Mouse (Mus musculus) right cerebral cortex, adult 18-20 months (tissue): ENCODE measurements around the gene Lat2.

Experiments
- DNase-seq: peaks from one replicate; pipeline ENCODE4 v3.0.0; 2022; ENCODE audit warnings: mixed read lengths

The Lat2 gene

GRCm38 (mm10) chr5:134611810-134612521 lies 2.9 kb downstream of the Lat2 start:
- DNase-seq: no peak

- DNase-seq: no peak
Measured at GRCm38 (mm10) chr5:134609916-134610643, 4.7 kb downstream of the Lat2 start.

- DNase-seq: no peak
Measured at GRCm38 (mm10) chr5:134607121-134607520, 7.7 kb downstream of the Lat2 start.

GRCm38 (mm10) chr5:134606314-134606713 lies 8.5 kb downstream of the Lat2 start:
- no peak for DNase-seq

GRCm38 (mm10) chr5:134604376-134604775 lies 10.4 kb downstream of the Lat2 start:
- no peak for DNase-seq

- DNase-seq: no peak
Measured at GRCm38 (mm10) chr5:134597711-134598110, 17.1 kb downstream of the Lat2 start.

GRCm38 (mm10) chr5:134593093-134593492 lies 21.7 kb downstream of the Lat2 start:
- no peak for DNase-seq

GRCm38 (mm10) chr5:134592026-134592581 lies 22.7 kb downstream of the Lat2 start:
- no peak for DNase-seq

- no peak for DNase-seq
Measured at GRCm38 (mm10) chr5:134589900-134590299, 24.9 kb downstream of the Lat2 start.

GRCm38 (mm10) chr5:134584798-134585197 lies 30.0 kb downstream of the Lat2 start:
- DNase-seq: no peak

- no peak for DNase-seq
Measured at GRCm38 (mm10) chr5:134583884-134584213, 31.0 kb downstream of the Lat2 start.

GRCm38 (mm10) chr5:134583006-134583883 lies 31.6 kb downstream of the Lat2 start:
- DNase-seq: no peak

- peak; percentile 96 for DNase-seq
Measured at GRCm38 (mm10) chr5:134582221-134582907, 32.5 kb downstream of the Lat2 start.

- DNase-seq: no peak
Measured at GRCm38 (mm10) chr5:134581146-134581545, 33.7 kb downstream of the Lat2 start, which contains the start of gene Rfc2. TSS of gene Rfc2 (plus strand) at chr5:134581366.

GRCm38 (mm10) chr5:134579135-134579534 lies 35.7 kb downstream of the Lat2 start:
- no peak for DNase-seq

- no peak for DNase-seq
Measured at GRCm38 (mm10) chr5:134577534-134577933, 37.3 kb downstream of the Lat2 start.

GRCm38 (mm10) chr5:134576517-134577220 lies 38.2 kb downstream of the Lat2 start:
- no peak for DNase-seq

- no peak for DNase-seq
Measured at GRCm38 (mm10) chr5:134575833-134576232, 39.0 kb downstream of the Lat2 start.

GRCm38 (mm10) chr5:134572508-134573214 lies 42.2 kb downstream of the Lat2 start:
- DNase-seq: no peak

GRCm38 (mm10) chr5:134571730-134572507 lies 42.9 kb downstream of the Lat2 start:
- DNase-seq: peak; percentile 69
